Mouse (Mus musculus): ENCODE measurements around the gene Mtrf1l. TPM values are rescaled to one million over a fixed set of nuclear protein-coding genes. Genes with fewer than 3 reads are reported as not detected.
A peak's percentile ranks its signal among the peaks of the same experiment; 100 is the strongest.

Gene Mtrf1l
- total RNA-seq (2021) (1 to 10 TPM; 8.4 to 9.6 TPM), polyA plus RNA-seq (2012; rRNA removed) (1.6 and 3.5 TPM in 2 replicates)
- long read RNA-seq, transcript Mtrf1l-201 (7 exons, 2,588 nt): major isoform, 7 of 9 reads
- long read RNA-seq, partial matches to known transcripts: 1 of 9 reads
- long read RNA-seq, other reads (novel, unspliced or antisense): 1 of 9 reads

- Histone ChIP-seq H3K36me3 (ENCODE audit: control insufficient read depth, insufficient read depth, low read length) (peaks cover 2% of the 10 kb centered on the region), H3K4me1 (ENCODE audit: control insufficient read depth, insufficient read depth, low read length) (peaks cover 5% of the 10 kb centered on the region), H3K9ac (ENCODE audit: low read depth, low read length) (peak within 1 kb of the TSS; percentile 88), H3K79me2 (replicated peaks; ENCODE audit: control insufficient read depth, insufficient read depth, low read length) (0 out of 2 replicates have a peak, but pooled peaks cover 1% of the 10 kb centered on the region), H3K4me3 (peak within 1 kb of the TSS; percentile 86), H3K27me3 (ENCODE audit: control insufficient read depth, insufficient read depth, low read length) (no peaks in the 10 kb centered on the region), H3K27ac (peak within 1 kb of the TSS; percentile 85)
- intact Hi-C loops (cut with DNase I): loop anchor here (1.0 to 2.0 kb wide), 2 partner anchors 18 to 23 kb away; no protein-coding TSS in a partner anchor
- under 1% methylated on average over 47 of the region's 47 CpGs for WGBS
- peak; percentile 97 to 98 for DNase-seq
- TF ChIP-seq POLR2A (IDR thresholded peaks at IDR 0.05; ENCODE audit: insufficient read depth, low read depth, low read length): peak; percentile 79
- TF ChIP-seq CTCF (IDR thresholded peaks at IDR 0.05): peak; percentile 36
- peak; percentile 35; the same call in 1 of the 2 replicates for TF ChIP-seq EP300 (IDR thresholded peaks at IDR 0.05; ENCODE audit: insufficient read depth, low read depth, low read length)
Measured at GRCm38 (mm10) chr10:5823740-5824491, at the start of gene Mtrf1l. Mtrf1l (minus strand) TSS chr10:5823910.

- Histone ChIP-seq H3K4me1 (ENCODE audit: control insufficient read depth, insufficient read depth, low read length) (no peaks in the 10 kb centered on the region), H3K9ac (ENCODE audit: low read depth, low read length) (no peak overlapping the region), H3K27ac (no peak overlapping the region), H3K79me2 (replicated peaks; ENCODE audit: control insufficient read depth, insufficient read depth, low read length) (no peaks in the 10 kb centered on the region), H3K4me3 (no peak overlapping the region), H3K27me3 (ENCODE audit: control insufficient read depth, insufficient read depth, low read length) (no peaks in the 10 kb centered on the region), H3K36me3 (ENCODE audit: control insufficient read depth, insufficient read depth, low read length) (no peaks in the 10 kb centered on the region)
- TF ChIP-seq POLR2A (IDR thresholded peaks at IDR 0.05; ENCODE audit: insufficient read depth, low read depth, low read length): no peak
- intact Hi-C loops (cut with DNase I): no loop called here
- WGBS: 61% methylated on average over 4 of the region's 4 CpGs
- no peak for DNase-seq
Measured at GRCm38 (mm10) chr10:5871081-5871480, 47.4 kb upstream of the Mtrf1l start.

- H3K79me2 ChIP-seq (replicated peaks; ENCODE audit: control insufficient read depth, insufficient read depth, low read length): no peaks in the 10 kb centered on the region
- WGBS: 65% methylated on average over 11 of the region's 11 CpGs
- TF ChIP-seq CTCF (IDR thresholded peaks at IDR 0.05): no peak
- no peak for TF ChIP-seq EP300 (IDR thresholded peaks at IDR 0.05; ENCODE audit: insufficient read depth, low read depth, low read length)
- TF ChIP-seq POLR2A (IDR thresholded peaks at IDR 0.05; ENCODE audit: insufficient read depth, low read depth, low read length): no peak
- no peaks in the 10 kb centered on the region for H3K27me3 ChIP-seq (ENCODE audit: control insufficient read depth, insufficient read depth, low read length)
- no peaks in the 10 kb centered on the region for H3K4me1 ChIP-seq (ENCODE audit: control insufficient read depth, insufficient read depth, low read length)
- H3K4me3 ChIP-seq: no peak overlapping the region
- no peaks in the 10 kb centered on the region for H3K36me3 ChIP-seq (ENCODE audit: control insufficient read depth, insufficient read depth, low read length)
- no peak for DNase-seq
- H3K27ac ChIP-seq: no peak overlapping the region
- H3K9ac ChIP-seq (ENCODE audit: low read depth, low read length): no peak overlapping the region
- intact Hi-C loops (cut with DNase I): no loop called here
Measured at GRCm38 (mm10) chr10:5867981-5868552, 44.4 kb upstream of the Mtrf1l start.

- no peaks in the 10 kb centered on the region for H3K79me2 ChIP-seq (replicated peaks; ENCODE audit: control insufficient read depth, insufficient read depth, low read length)
- no peak for DNase-seq
- WGBS: 60% methylated on average over 2 of the region's 2 CpGs
- H3K4me3 ChIP-seq: no peak overlapping the region
- TF ChIP-seq EP300 (IDR thresholded peaks at IDR 0.05; ENCODE audit: insufficient read depth, low read depth, low read length): no peak
- peak; percentile 31 for TF ChIP-seq CTCF (IDR thresholded peaks at IDR 0.05)
- intact Hi-C loops (cut with DNase I): no loop called here
- no peaks in the 10 kb centered on the region for H3K4me1 ChIP-seq (ENCODE audit: control insufficient read depth, insufficient read depth, low read length)
- no peak overlapping the region for H3K27ac ChIP-seq
- no peaks in the 10 kb centered on the region for H3K27me3 ChIP-seq (ENCODE audit: control insufficient read depth, insufficient read depth, low read length)
- H3K9ac ChIP-seq (ENCODE audit: low read depth, low read length): no peak overlapping the region
- no peaks in the 10 kb centered on the region for H3K36me3 ChIP-seq (ENCODE audit: control insufficient read depth, insufficient read depth, low read length)
Measured at GRCm38 (mm10) chr10:5865996-5866395, 42.3 kb upstream of the Mtrf1l start.

GRCm38 (mm10) chr10:5862669-5863068, 39.0 kb upstream of the Mtrf1l start:
- Histone ChIP-seq H3K79me2 (replicated peaks; ENCODE audit: control insufficient read depth, insufficient read depth, low read length) (no peaks in the 10 kb centered on the region), H3K9ac (ENCODE audit: low read depth, low read length) (no peak overlapping the region), H3K27me3 (ENCODE audit: control insufficient read depth, insufficient read depth, low read length) (no peaks in the 10 kb centered on the region), H3K4me3 (no peak overlapping the region), H3K4me1 (ENCODE audit: control insufficient read depth, insufficient read depth, low read length) (no peaks in the 10 kb centered on the region), H3K36me3 (ENCODE audit: control insufficient read depth, insufficient read depth, low read length) (no peaks in the 10 kb centered on the region), H3K27ac (no peak overlapping the region)
- TF ChIP-seq CTCF (IDR thresholded peaks at IDR 0.05) (no peak), POLR2A (IDR thresholded peaks at IDR 0.05; ENCODE audit: insufficient read depth, low read depth, low read length) (no peak), EP300 (IDR thresholded peaks at IDR 0.05; ENCODE audit: insufficient read depth, low read depth, low read length) (no peak)
- DNase-seq: no peak
- intact Hi-C loops (cut with DNase I): no loop called here
- WGBS: 95% methylated on average over 3 of the region's 3 CpGs

- no peak for DNase-seq
- Histone ChIP-seq H3K27me3 (ENCODE audit: control insufficient read depth, insufficient read depth, low read length) (no peaks in the 10 kb centered on the region), H3K9ac (ENCODE audit: low read depth, low read length) (no peak overlapping the region), H3K27ac (no peak overlapping the region), H3K4me3 (no peak overlapping the region), H3K36me3 (ENCODE audit: control insufficient read depth, insufficient read depth, low read length) (no peaks in the 10 kb centered on the region), H3K79me2 (replicated peaks; ENCODE audit: control insufficient read depth, insufficient read depth, low read length) (no peaks in the 10 kb centered on the region), H3K4me1 (ENCODE audit: control insufficient read depth, insufficient read depth, low read length) (no peaks in the 10 kb centered on the region)
- TF ChIP-seq POLR2A (IDR thresholded peaks at IDR 0.05; ENCODE audit: insufficient read depth, low read depth, low read length) (no peak), CTCF (IDR thresholded peaks at IDR 0.05) (no peak), EP300 (IDR thresholded peaks at IDR 0.05; ENCODE audit: insufficient read depth, low read depth, low read length) (no peak)
- intact Hi-C loops (cut with DNase I): no loop called here
- WGBS: 94% methylated on average over 3 of the region's 3 CpGs
Measured at GRCm38 (mm10) chr10:5860849-5861248, 37.1 kb upstream of the Mtrf1l start.
